Mouse (Mus musculus): ENCODE measurements at regions not wholly inside any gene's neighbourhood (a gene's known extent, or its start where the extent isn't known, plus 50 kb on each side); places are given as distances from the start of the nearest gene placed in this dataset.

- WGBS: 12% methylated on average over 10 of the region's 10 CpGs
- no peaks in the 10 kb centered on the region for H3K9me3 ChIP-seq (replicated peaks)
- ATAC-seq: no peak
- H3K27me3 ChIP-seq: peaks cover 21% of the 10 kb centered on the region
- H3K36me3 ChIP-seq (ENCODE audit: poor library complexity, severe bottlenecking): no peaks in the 10 kb centered on the region
- peaks cover 56% of the 10 kb centered on the region for H3K4me1 ChIP-seq
- H3K4me3 ChIP-seq: no peak overlapping the region
- no peak overlapping the region for H3K4me2 ChIP-seq
- H3K27ac ChIP-seq: no peak overlapping the region
- no peak overlapping the region for H3K9ac ChIP-seq
Observed at GRCm38 (mm10) chr13:44022106-44022505, 237.5 kb downstream of the Cd83 start.

GRCm38 (mm10) chr13:44024612-44025011 is 240.0 kb downstream of the Cd83 start:
- H3K27ac ChIP-seq: no peak overlapping the region
- no peaks in the 10 kb centered on the region for H3K9me3 ChIP-seq (replicated peaks)
- no peak for ATAC-seq
- peaks cover 20% of the 10 kb centered on the region for H3K27me3 ChIP-seq
- H3K36me3 ChIP-seq (ENCODE audit: poor library complexity, severe bottlenecking): no peaks in the 10 kb centered on the region
- WGBS: 52% methylated on average over 3 of the region's 3 CpGs
- peaks cover 43% of the 10 kb centered on the region for H3K4me1 ChIP-seq
- H3K9ac ChIP-seq: no peak overlapping the region
- H3K4me2 ChIP-seq: no peak overlapping the region
- no peak overlapping the region for H3K4me3 ChIP-seq

GRCm38 (mm10) chr13:44026321-44027255 is 242.0 kb downstream of the Cd83 start:
- 30% methylated on average over 26 of the region's 26 CpGs for WGBS
- no peaks in the 10 kb centered on the region for H3K9me3 ChIP-seq (replicated peaks)
- H3K27me3 ChIP-seq: peaks cover 14% of the 10 kb centered on the region
- no peak overlapping the region for H3K9ac ChIP-seq
- ATAC-seq: peak; percentile 82; the same call in 1 of the 2 replicates
- 0 out of 2 replicates have a peak overlapping the region, but pooled peaks have one; percentile 0 for H3K27ac ChIP-seq
- peaks cover 29% of the 10 kb centered on the region for H3K4me1 ChIP-seq
- H3K4me2 ChIP-seq: peak overlapping the region; percentile 34
- no peaks in the 10 kb centered on the region for H3K36me3 ChIP-seq (ENCODE audit: poor library complexity, severe bottlenecking)
- no peak overlapping the region for H3K4me3 ChIP-seq

GRCm38 (mm10) chr13:44028081-44028480 is 243.5 kb downstream of the Cd83 start:
- peaks cover 14% of the 10 kb centered on the region for H3K27me3 ChIP-seq
- H3K9ac ChIP-seq: no peak overlapping the region
- H3K9me3 ChIP-seq (replicated peaks): no peaks in the 10 kb centered on the region
- no peak overlapping the region for H3K27ac ChIP-seq
- 95% methylated on average over 6 of the region's 6 CpGs for WGBS
- no peak overlapping the region for H3K4me3 ChIP-seq
- no peaks in the 10 kb centered on the region for H3K36me3 ChIP-seq (ENCODE audit: poor library complexity, severe bottlenecking)
- no peak overlapping the region for H3K4me2 ChIP-seq
- no peak for ATAC-seq
- H3K4me1 ChIP-seq: peaks cover 19% of the 10 kb centered on the region

GRCm38 (mm10) chr13:44030590-44030989 is 246.0 kb downstream of the Cd83 start:
- no peak overlapping the region for H3K4me2 ChIP-seq
- no peaks in the 10 kb centered on the region for H3K27me3 ChIP-seq
- H3K9me3 ChIP-seq (replicated peaks): no peaks in the 10 kb centered on the region
- no peak overlapping the region for H3K9ac ChIP-seq
- peaks cover 19% of the 10 kb centered on the region for H3K4me1 ChIP-seq
- H3K27ac ChIP-seq: no peak overlapping the region
- WGBS: 87% methylated on average over 5 of the region's 5 CpGs
- H3K4me3 ChIP-seq: no peak overlapping the region
- no peak for ATAC-seq
- no peaks in the 10 kb centered on the region for H3K36me3 ChIP-seq (ENCODE audit: poor library complexity, severe bottlenecking)

GRCm38 (mm10) chr13:44037774-44038294 is 253.3 kb downstream of the Cd83 start:
- no peaks in the 10 kb centered on the region for H3K9me3 ChIP-seq (replicated peaks)
- H3K9ac ChIP-seq: no peak overlapping the region
- H3K4me1 ChIP-seq: peaks cover 3% of the 10 kb centered on the region
- no peak overlapping the region for H3K4me3 ChIP-seq
- H3K36me3 ChIP-seq (ENCODE audit: poor library complexity, severe bottlenecking): no peaks in the 10 kb centered on the region
- H3K27me3 ChIP-seq: 0 out of 2 replicates have a peak, but pooled peaks cover 7% of the 10 kb centered on the region
- H3K4me2 ChIP-seq: no peak overlapping the region
- ATAC-seq: no peak
- no peak overlapping the region for H3K27ac ChIP-seq
- 86% methylated on average over 8 of the region's 8 CpGs for WGBS

- no peak for ATAC-seq
- no peak overlapping the region for H3K27ac ChIP-seq
- no peaks in the 10 kb centered on the region for H3K9me3 ChIP-seq (replicated peaks)
- H3K4me2 ChIP-seq: no peak overlapping the region
- no peaks in the 10 kb centered on the region for H3K36me3 ChIP-seq (ENCODE audit: poor library complexity, severe bottlenecking)
- 45% methylated on average over 7 of the region's 7 CpGs for WGBS
- no peak overlapping the region for H3K9ac ChIP-seq
- H3K4me3 ChIP-seq: no peak overlapping the region
- 0 out of 2 replicates have a peak, but pooled peaks cover 7% of the 10 kb centered on the region for H3K27me3 ChIP-seq
- peaks cover 8% of the 10 kb centered on the region for H3K4me1 ChIP-seq
Observed at GRCm38 (mm10) chr13:44038322-44038721, 253.7 kb downstream of the Cd83 start.

GRCm38 (mm10) chr13:44040640-44041039 is 256.1 kb downstream of the Cd83 start:
- no peak for ATAC-seq
- H3K9me3 ChIP-seq (replicated peaks): no peaks in the 10 kb centered on the region
- H3K4me3 ChIP-seq: no peak overlapping the region
- H3K36me3 ChIP-seq (ENCODE audit: poor library complexity, severe bottlenecking): no peaks in the 10 kb centered on the region
- 56% methylated on average over 7 of the region's 7 CpGs for WGBS
- 0 out of 2 replicates have a peak, but pooled peaks cover 7% of the 10 kb centered on the region for H3K27me3 ChIP-seq
- no peak overlapping the region for H3K4me2 ChIP-seq
- H3K4me1 ChIP-seq: peaks cover 25% of the 10 kb centered on the region
- H3K27ac ChIP-seq: no peak overlapping the region
- no peak overlapping the region for H3K9ac ChIP-seq

GRCm38 (mm10) chr13:44042730-44043493 is 258.3 kb downstream of the Cd83 start:
- Histone ChIP-seq H3K27me3 (no peaks in the 10 kb centered on the region), H3K4me1 (peaks cover 25% of the 10 kb centered on the region), H3K9ac (no peak overlapping the region), H3K27ac (peak overlapping the region; percentile 68), H3K36me3 (ENCODE audit: poor library complexity, severe bottlenecking) (no peaks in the 10 kb centered on the region), H3K9me3 (replicated peaks) (no peaks in the 10 kb centered on the region), H3K4me2 (peak overlapping the region; percentile 26; the same call in 1 of the 2 replicates), H3K4me3 (no peak overlapping the region)
- 34% methylated on average over 9 of the region's 9 CpGs for WGBS
- ATAC-seq: peak; percentile 69

- Histone ChIP-seq H3K9ac (no peak overlapping the region), H3K4me2 (peak overlapping the region; percentile 26), H3K27ac (peak overlapping the region; percentile 68), H3K4me3 (no peak overlapping the region), H3K4me1 (peaks cover 25% of the 10 kb centered on the region), H3K27me3 (no peaks in the 10 kb centered on the region), H3K36me3 (ENCODE audit: poor library complexity, severe bottlenecking) (no peaks in the 10 kb centered on the region), H3K9me3 (replicated peaks) (no peaks in the 10 kb centered on the region)
- ATAC-seq: peak; percentile 79
- 1% methylated on average over 5 of the region's 5 CpGs for WGBS
Observed at GRCm38 (mm10) chr13:44043494-44043885, 258.9 kb downstream of the Cd83 start.

GRCm38 (mm10) chr13:44044546-44045216 is 260.1 kb downstream of the Cd83 start:
- no peaks in the 10 kb centered on the region for H3K36me3 ChIP-seq (ENCODE audit: poor library complexity, severe bottlenecking)
- 49% methylated on average over 23 of the region's 23 CpGs for WGBS
- peak; percentile 76 for ATAC-seq
- peak overlapping the region; percentile 44 for H3K27ac ChIP-seq
- no peak overlapping the region for H3K4me3 ChIP-seq
- no peaks in the 10 kb centered on the region for H3K27me3 ChIP-seq
- H3K9me3 ChIP-seq (replicated peaks): no peaks in the 10 kb centered on the region
- H3K4me1 ChIP-seq: peaks cover 25% of the 10 kb centered on the region
- H3K9ac ChIP-seq: no peak overlapping the region
- H3K4me2 ChIP-seq: peak overlapping the region; percentile 20; the same call in 1 of the 2 replicates
